Mouse (Mus musculus) stomach, embryonic 14.5 days (tissue): Measurements from ENCODE around the gene Iqsec3. TPM values are rescaled to one million over a fixed set of nuclear protein-coding genes. Genes with fewer than 3 reads are reported as not detected.

Experiments
- ATAC-seq: fragments of 200-750 bp; cut with Nextera tagmentation; 2 replicates; pipeline ENCODE4 v1.8.0; 2017; ENCODE audit warnings: low read depth, moderate TSS enrichment; ENCODE audit not compliant: insufficient number of reproducible peaks, insufficient read depth, low FRiP score
- H3K27ac ChIP-seq: fragments of 300-500 bp; sonication (generic); 2 replicates; pipeline ENCODE4 v1.5.1; 2014; ENCODE audit warnings: mild to moderate bottlenecking, low read length, moderate library complexity, mixed read lengths
- H3K27me3 ChIP-seq: fragments of 300-500 bp; sonication (generic); 2 replicates; pipeline ENCODE4 v1.6.1; 2014; ENCODE audit warnings: low read length, control low read depth, mixed read lengths; ENCODE audit not compliant: control insufficient read depth, insufficient read depth
- H3K36me3 ChIP-seq: fragments of 300-500 bp; sonication (generic); 2 replicates; pipeline ENCODE4 v1.6.1; 2014; ENCODE audit warnings: mild to moderate bottlenecking, control low read depth, low read length, moderate library complexity, mixed read lengths; ENCODE audit not compliant: control insufficient read depth, insufficient read depth
- H3K4me1 ChIP-seq: fragments of 300-500 bp; sonication (generic); 2 replicates; pipeline ENCODE4 v1.6.1; 2014; ENCODE audit warnings: low read length, control low read depth, mixed read lengths; ENCODE audit not compliant: control insufficient read depth, insufficient read depth
- H3K4me2 ChIP-seq: fragments of 300-500 bp; sonication (generic); replicated peaks from 2 replicates; pipeline ENCODE4 v1.6.1; 2014; ENCODE audit warnings: low read depth, low read length, control low read depth
- H3K4me3 ChIP-seq: fragments of 300-500 bp; sonication (generic); 2 replicates; pipeline ENCODE4 v1.5.1; 2014; ENCODE audit warnings: low read depth, low read length, control low read depth
- H3K9ac ChIP-seq: fragments of 300-500 bp; sonication (generic); replicated peaks from 2 replicates; pipeline ENCODE4 v1.6.1; 2014; ENCODE audit warnings: low read depth, mild to moderate bottlenecking, control low read depth, low read length, moderate library complexity, mixed read lengths
- H3K9me3 ChIP-seq: fragments of 300-500 bp; sonication (generic); 2 replicates; pipeline ENCODE4 v1.6.1; 2016; ENCODE audit warnings: low read depth, low read length, control low read depth; ENCODE audit not compliant: control insufficient read depth
- WGBS: fragments of 180-500 bp; shearing (Covaris S2); extraction: QIAGEN DNeasy Blood & Tissue Kit; methylation state at CpG from one replicate; pipeline ENCODE4 v1.1.7; 2014; 5-methylcytosine and 5-hydroxymethylcytosine counted together
- polyA plus RNA-seq: library from polyadenylated mRNA; unstranded; fragments of >200 nt; fragmentation: Nextera tagmentation; extraction: Ambion mirVana; gene quantifications from 2 replicates; pipeline ENCODE4 v1.2.1, GENCODE M21; 2014

Iqsec3 gene
- polyA plus RNA-seq, 1 experiment from 2014 or later = 0.19 TPM

GRCm38 (mm10) chr6:121392610-121393252 is 80.7 kb downstream of the Iqsec3 start:
- H3K4me3 ChIP-seq = no peak overlapping the region
- H3K9ac ChIP-seq = no peak overlapping the region
- H3K4me2 ChIP-seq = no peak overlapping the region
- WGBS = 79% methylated on average over 4 of the region's 4 CpGs
- no peak overlapping the region for H3K27ac ChIP-seq
- H3K4me1 ChIP-seq = no peaks in the 10 kb centered on the region
- no peak for ATAC-seq
- H3K9me3 ChIP-seq = no peaks in the 10 kb centered on the region
- no peaks in the 10 kb centered on the region for H3K36me3 ChIP-seq
- H3K27me3 ChIP-seq = no peaks in the 10 kb centered on the region

DNA sequence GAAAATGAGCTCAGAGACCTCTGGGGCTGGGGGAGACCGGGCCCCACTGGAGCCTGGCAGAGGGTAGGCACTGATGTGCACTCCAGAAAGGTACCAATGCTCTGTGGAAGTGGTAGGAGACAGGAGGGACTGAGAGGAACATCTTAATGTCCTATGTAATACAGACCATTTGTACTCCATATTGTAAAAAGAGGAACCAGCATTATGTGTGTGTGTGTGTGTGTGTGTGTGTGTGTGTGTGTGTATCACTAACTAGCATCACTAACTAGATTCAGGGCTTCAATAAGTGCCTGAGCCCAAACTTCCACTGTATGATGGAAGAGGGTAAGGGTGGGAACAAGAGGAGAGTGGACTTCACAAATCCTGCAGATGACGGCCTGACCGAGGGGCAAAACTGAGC is 88.1 kb downstream of the Iqsec3 start:
- ATAC-seq = no peak
- Histone ChIP-seq H3K9ac (no peak overlapping the region), H3K4me1 (no peaks in the 10 kb centered on the region), H3K27me3 (no peaks in the 10 kb centered on the region), H3K4me2 (no peak overlapping the region), H3K9me3 (no peaks in the 10 kb centered on the region), H3K27ac (no peak overlapping the region), H3K36me3 (no peaks in the 10 kb centered on the region), H3K4me3 (no peak overlapping the region)
- 83% methylated on average over 3 of the region's 3 CpGs for WGBS

DNA sequence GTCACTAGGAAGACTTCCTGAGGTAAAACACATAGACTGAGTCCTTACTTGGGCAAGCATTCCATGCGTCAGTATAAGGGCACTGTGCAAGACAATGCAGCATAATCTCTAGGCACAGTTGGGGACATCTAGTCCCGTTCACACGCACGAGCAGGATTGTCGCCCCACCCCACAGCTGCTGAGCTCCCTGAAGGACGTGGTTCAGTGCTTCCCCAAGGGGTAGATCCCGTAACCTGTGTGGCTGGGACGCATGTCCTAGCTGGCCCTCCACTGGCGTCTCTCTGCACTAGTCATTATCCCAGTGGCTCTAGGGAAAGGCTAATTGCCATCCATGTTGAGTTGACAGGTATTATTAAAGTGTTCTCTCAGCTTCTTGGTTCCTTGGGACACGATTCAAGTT is 91.4 kb downstream of the Iqsec3 start:
- H3K9ac ChIP-seq = no peak overlapping the region
- WGBS = 66% methylated on average over 10 of the region's 10 CpGs

DNA sequence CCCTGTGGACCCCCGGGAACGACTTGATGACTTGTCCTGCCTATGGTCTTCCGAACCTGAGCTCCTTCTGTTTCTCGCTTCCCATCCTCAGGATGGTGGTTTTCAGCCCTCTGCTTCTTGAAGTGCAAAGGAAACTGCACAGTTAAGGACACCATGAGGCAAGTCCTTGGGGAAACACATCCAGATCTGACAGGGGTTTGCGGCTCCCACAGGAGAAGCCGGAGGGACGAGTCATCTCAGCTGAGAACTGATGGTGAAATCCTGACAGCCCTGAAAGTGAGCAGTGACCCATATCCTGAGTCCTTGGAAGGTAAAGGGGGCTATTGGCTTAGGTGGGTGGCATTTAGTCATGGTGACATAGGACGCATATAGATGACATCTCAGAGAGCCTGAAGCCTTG is 92.9 kb downstream of the Iqsec3 start:
- Histone ChIP-seq H3K4me1 (no peaks in the 10 kb centered on the region), H3K4me3 (no peak overlapping the region), H3K9me3 (no peaks in the 10 kb centered on the region), H3K36me3 (no peaks in the 10 kb centered on the region), H3K27me3 (no peaks in the 10 kb centered on the region), H3K4me2 (no peak overlapping the region), H3K9ac (no peak overlapping the region), H3K27ac (no peak overlapping the region)
- ATAC-seq = no peak
- 91% methylated on average over 8 of the region's 8 CpGs for WGBS

More for the DNA sequence above, 91.4 kb downstream of the Iqsec3 start:
- H3K4me2 ChIP-seq = no peak overlapping the region
- no peak overlapping the region for H3K27ac ChIP-seq
- no peaks in the 10 kb centered on the region for H3K4me1 ChIP-seq
- no peak overlapping the region for H3K4me3 ChIP-seq
- H3K36me3 ChIP-seq = no peaks in the 10 kb centered on the region
- ATAC-seq = no peak
- H3K27me3 ChIP-seq = no peaks in the 10 kb centered on the region
- no peaks in the 10 kb centered on the region for H3K9me3 ChIP-seq

DNA sequence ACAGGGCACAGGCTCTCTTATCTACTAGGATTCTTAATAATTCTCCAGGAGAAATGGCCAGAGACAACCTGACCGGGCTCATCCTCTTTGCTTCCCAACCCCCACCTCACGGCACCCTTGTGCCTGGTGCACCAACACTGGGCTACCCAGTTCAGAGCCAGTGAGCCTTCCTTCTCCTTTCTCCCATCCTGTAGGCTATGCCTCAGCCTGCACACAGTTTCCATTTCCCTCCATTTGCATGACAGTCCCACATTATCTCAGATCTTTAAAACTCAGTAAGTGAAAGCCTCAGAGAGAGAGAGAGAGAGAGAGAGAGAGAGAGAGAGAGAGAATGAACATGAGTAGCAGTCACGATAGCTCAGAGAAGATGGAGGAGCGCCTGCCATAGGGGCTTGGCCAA is 95.2 kb downstream of the Iqsec3 start:
- no peaks in the 10 kb centered on the region for H3K36me3 ChIP-seq
- no peak for ATAC-seq
- WGBS = 52% methylated on average over 4 of the region's 4 CpGs

DNA sequence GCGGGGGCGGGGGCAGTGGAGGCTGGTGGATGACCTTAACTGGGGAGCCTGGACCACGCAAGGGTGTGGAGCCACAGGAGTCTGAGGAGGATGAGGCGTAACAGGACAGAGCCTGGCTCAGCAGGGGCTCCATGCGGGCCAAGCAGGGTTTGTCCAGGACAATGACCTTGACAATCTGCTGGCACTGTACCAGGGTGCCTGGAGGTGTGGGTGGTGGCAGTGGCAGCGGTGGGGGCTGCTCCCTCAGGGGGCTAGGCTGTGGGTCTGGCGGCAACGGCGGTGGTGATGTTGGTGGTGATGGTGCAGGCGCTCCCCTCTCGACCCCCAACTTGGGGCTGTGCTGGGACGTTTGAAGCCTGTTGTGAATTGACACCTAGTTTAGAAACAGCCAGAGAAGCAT is 97.3 kb downstream of the Iqsec3 start:
- no peak overlapping the region for H3K27ac ChIP-seq
- H3K36me3 ChIP-seq = no peaks in the 10 kb centered on the region
- no peaks in the 10 kb centered on the region for H3K27me3 ChIP-seq
- ATAC-seq = no peak
- 72% methylated on average over 12 of the region's 12 CpGs for WGBS
- no peaks in the 10 kb centered on the region for H3K9me3 ChIP-seq
- no peak overlapping the region for H3K9ac ChIP-seq
- no peak overlapping the region for H3K4me3 ChIP-seq
- no peak overlapping the region for H3K4me2 ChIP-seq
- no peaks in the 10 kb centered on the region for H3K4me1 ChIP-seq

More for the DNA sequence above, 95.2 kb downstream of the Iqsec3 start:
- Histone ChIP-seq H3K4me3 (no peak overlapping the region), H3K9me3 (no peaks in the 10 kb centered on the region), H3K27ac (no peak overlapping the region), H3K9ac (no peak overlapping the region), H3K4me1 (no peaks in the 10 kb centered on the region), H3K4me2 (no peak overlapping the region), H3K27me3 (no peaks in the 10 kb centered on the region)

GRCm38 (mm10) chr6:121371197-121371980 is 102.1 kb downstream of the Iqsec3 start:
- Histone ChIP-seq H3K9me3 (no peaks in the 10 kb centered on the region), H3K4me3 (no peak overlapping the region), H3K9ac (no peak overlapping the region), H3K4me1 (no peaks in the 10 kb centered on the region), H3K27ac (no peak overlapping the region), H3K4me2 (no peak overlapping the region), H3K36me3 (no peaks in the 10 kb centered on the region), H3K27me3 (no peaks in the 10 kb centered on the region)
- WGBS = 61% methylated on average over 10 of the region's 10 CpGs
- no peak for ATAC-seq

DNA sequence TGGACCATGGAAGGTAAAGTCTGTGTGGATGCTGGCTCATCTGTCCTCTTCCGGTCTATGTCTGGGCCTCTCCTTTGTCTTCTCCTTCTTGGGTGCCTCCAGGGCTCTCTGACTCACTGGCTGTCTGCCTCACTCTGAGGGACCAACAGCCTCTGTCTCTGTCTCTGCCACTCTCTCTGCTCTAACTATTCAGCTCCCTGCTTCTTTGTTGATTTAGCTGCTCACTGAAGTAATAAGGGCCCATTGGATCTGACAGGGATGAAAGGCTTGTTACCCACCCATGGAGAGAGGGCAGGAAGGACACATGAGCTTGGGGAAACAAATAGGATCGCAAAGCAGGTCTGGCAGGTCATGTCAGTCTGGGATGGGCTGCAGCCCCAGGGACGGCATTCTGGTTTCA is 106.4 kb downstream of the Iqsec3 start:
- Histone ChIP-seq H3K4me3 (no peak overlapping the region), H3K27me3 (no peaks in the 10 kb centered on the region), H3K9me3 (no peaks in the 10 kb centered on the region), H3K36me3 (no peaks in the 10 kb centered on the region), H3K4me1 (no peaks in the 10 kb centered on the region), H3K4me2 (no peak overlapping the region), H3K27ac (no peak overlapping the region), H3K9ac (no peak overlapping the region)
- ATAC-seq = no peak
- 52% methylated on average over 3 of the region's 3 CpGs for WGBS
